Mouse (Mus musculus): Measurements from ENCODE around the gene Grsf1. TPM values are rescaled to one million over a fixed set of nuclear protein-coding genes. Genes with fewer than 3 reads are reported as not detected.

Grsf1 gene
- polyA plus RNA-seq, 1 experiment, result 102 TPM

GRCm38 (mm10) chr5:88711618-88712224, 35.8 kb upstream of the Grsf1 start:
- Histone ChIP-seq H3K4me3 (ENCODE audit: insufficient read depth, low read length) (no peak overlapping the region), H3K27ac (ENCODE audit: insufficient read depth, low read length) (no peak overlapping the region), H3K4me1 (ENCODE audit: control insufficient read depth, insufficient read depth, low read length) (no peaks in the 10 kb centered on the region)
- no peak for TF ChIP-seq POLR2A (IDR thresholded peaks at IDR 0.05; ENCODE audit: low read depth, low read length)
- no peak for TF ChIP-seq CTCF (IDR thresholded peaks at IDR 0.05; ENCODE audit: borderline replicate concordance, insufficient read depth, low read length)

- H3K27ac ChIP-seq (ENCODE audit: insufficient read depth, low read length), result no peak overlapping the region
- no peak overlapping the region for H3K4me3 ChIP-seq (ENCODE audit: insufficient read depth, low read length)
- no peak for TF ChIP-seq POLR2A (IDR thresholded peaks at IDR 0.05; ENCODE audit: low read depth, low read length)
- TF ChIP-seq CTCF (IDR thresholded peaks at IDR 0.05; ENCODE audit: borderline replicate concordance, insufficient read depth, low read length), result no peak
Observed at GRCm38 (mm10) chr5:88711128-88711527, 35.2 kb upstream of the Grsf1 start.

GRCm38 (mm10) chr5:88703551-88703950, 27.6 kb upstream of the Grsf1 start:
- TF ChIP-seq POLR2A (IDR thresholded peaks at IDR 0.05; ENCODE audit: low read depth, low read length) (no peak), CTCF (IDR thresholded peaks at IDR 0.05; ENCODE audit: borderline replicate concordance, insufficient read depth, low read length) (no peak)
- Histone ChIP-seq H3K27ac (ENCODE audit: insufficient read depth, low read length) (no peak overlapping the region), H3K4me3 (ENCODE audit: insufficient read depth, low read length) (no peak overlapping the region), H3K4me1 (ENCODE audit: control insufficient read depth, insufficient read depth, low read length) (no peaks in the 10 kb centered on the region)

More at GRCm38 (mm10) chr5:88711128-88711527, 35.2 kb upstream of the Grsf1 start:
- H3K4me1 ChIP-seq (ENCODE audit: control insufficient read depth, insufficient read depth, low read length), result no peaks in the 10 kb centered on the region

- Histone ChIP-seq H3K27ac (ENCODE audit: insufficient read depth, low read length) (no peak overlapping the region), H3K4me3 (ENCODE audit: insufficient read depth, low read length) (no peak overlapping the region), H3K4me1 (ENCODE audit: control insufficient read depth, insufficient read depth, low read length) (no peaks in the 10 kb centered on the region)
- TF ChIP-seq POLR2A (IDR thresholded peaks at IDR 0.05; ENCODE audit: low read depth, low read length) (no peak), CTCF (IDR thresholded peaks at IDR 0.05; ENCODE audit: borderline replicate concordance, insufficient read depth, low read length) (no peak)
Observed at GRCm38 (mm10) chr5:88702041-88702440, 26.1 kb upstream of the Grsf1 start.

- TF ChIP-seq CTCF (IDR thresholded peaks at IDR 0.05; ENCODE audit: borderline replicate concordance, insufficient read depth, low read length), result no peak
- no peak for TF ChIP-seq POLR2A (IDR thresholded peaks at IDR 0.05; ENCODE audit: low read depth, low read length)
- Histone ChIP-seq H3K4me1 (ENCODE audit: control insufficient read depth, insufficient read depth, low read length) (no peaks in the 10 kb centered on the region), H3K27ac (ENCODE audit: insufficient read depth, low read length) (no peak overlapping the region), H3K4me3 (ENCODE audit: insufficient read depth, low read length) (no peak overlapping the region)
Observed at GRCm38 (mm10) chr5:88699251-88699913, 23.4 kb upstream of the Grsf1 start.

GRCm38 (mm10) chr5:88697291-88697690, 21.3 kb upstream of the Grsf1 start:
- H3K4me1 ChIP-seq (ENCODE audit: control insufficient read depth, insufficient read depth, low read length), result no peaks in the 10 kb centered on the region
- no peak overlapping the region for H3K4me3 ChIP-seq (ENCODE audit: insufficient read depth, low read length)
- TF ChIP-seq POLR2A (IDR thresholded peaks at IDR 0.05; ENCODE audit: low read depth, low read length) (no peak), CTCF (IDR thresholded peaks at IDR 0.05; ENCODE audit: borderline replicate concordance, insufficient read depth, low read length) (no peak)
- no peak overlapping the region for H3K27ac ChIP-seq (ENCODE audit: insufficient read depth, low read length)

- Histone ChIP-seq H3K27ac (ENCODE audit: insufficient read depth, low read length) (no peak overlapping the region), H3K4me3 (ENCODE audit: insufficient read depth, low read length) (no peak overlapping the region), H3K4me1 (ENCODE audit: control insufficient read depth, insufficient read depth, low read length) (no peaks in the 10 kb centered on the region)
- TF ChIP-seq POLR2A (IDR thresholded peaks at IDR 0.05; ENCODE audit: low read depth, low read length) (no peak), CTCF (IDR thresholded peaks at IDR 0.05; ENCODE audit: borderline replicate concordance, insufficient read depth, low read length) (no peak)
Observed at GRCm38 (mm10) chr5:88693057-88693456, 17.1 kb upstream of the Grsf1 start.

- no peaks in the 10 kb centered on the region for H3K4me1 ChIP-seq (ENCODE audit: control insufficient read depth, insufficient read depth, low read length)
Observed at GRCm38 (mm10) chr5:88692586-88692985, 16.6 kb upstream of the Grsf1 start.

GRCm38 (mm10) chr5:88691506-88692095, 15.6 kb upstream of the Grsf1 start:
- Histone ChIP-seq H3K27ac (ENCODE audit: insufficient read depth, low read length) (no peak overlapping the region), H3K4me1 (ENCODE audit: control insufficient read depth, insufficient read depth, low read length) (no peaks in the 10 kb centered on the region), H3K4me3 (ENCODE audit: insufficient read depth, low read length) (no peak overlapping the region)
- no peak for TF ChIP-seq CTCF (IDR thresholded peaks at IDR 0.05; ENCODE audit: borderline replicate concordance, insufficient read depth, low read length)
- TF ChIP-seq POLR2A (IDR thresholded peaks at IDR 0.05; ENCODE audit: low read depth, low read length), result no peak

More at GRCm38 (mm10) chr5:88692586-88692985, 16.6 kb upstream of the Grsf1 start:
- H3K4me3 ChIP-seq (ENCODE audit: insufficient read depth, low read length), result no peak overlapping the region
- TF ChIP-seq POLR2A (IDR thresholded peaks at IDR 0.05; ENCODE audit: low read depth, low read length) (no peak), CTCF (IDR thresholded peaks at IDR 0.05; ENCODE audit: borderline replicate concordance, insufficient read depth, low read length) (no peak)
- no peak overlapping the region for H3K27ac ChIP-seq (ENCODE audit: insufficient read depth, low read length)
